Mouse (Mus musculus): Measurements from ENCODE around the gene Znrf3. TPM values are rescaled to one million over a fixed set of nuclear protein-coding genes. Genes with fewer than 3 reads are reported as not detected.

The Znrf3 gene
- polyA plus RNA-seq, 1 experiment from 2014 or later, result 3.5 TPM

- no peaks in the 10 kb centered on the region for H3K27me3 ChIP-seq (replicated peaks; ENCODE audit: control insufficient read depth, insufficient read depth, low read length)
- H3K27ac ChIP-seq (ENCODE audit: low read depth, low read length), result peak overlapping the region; percentile 62; the same call in 1 of the 2 replicates
- H3K36me3 ChIP-seq (ENCODE audit: control insufficient read depth, insufficient read depth), result no peaks in the 10 kb centered on the region
- no peaks in the 10 kb centered on the region for H3K9me3 ChIP-seq (ENCODE audit: control insufficient read depth)
- H3K4me3 ChIP-seq (ENCODE audit: low read depth, low read length), result peak overlapping the region; percentile 82
- peak overlapping the region; percentile 53 for H3K9ac ChIP-seq (ENCODE audit: low read depth, low read length)
- peak overlapping the region; percentile 99 for H3K4me2 ChIP-seq (replicated peaks; ENCODE audit: low read depth)
- no peak for TF ChIP-seq CTCF (IDR thresholded peaks at IDR 0.05; ENCODE audit: low read depth)
- WGBS, result 11% methylated on average over 11 of the region's 11 CpGs
- peak; percentile 12; the same call in 1 of the 2 replicates for ATAC-seq
- peaks cover 3% of the 10 kb centered on the region; the same call in 1 of the 2 replicates for H3K4me1 ChIP-seq (replicated peaks; ENCODE audit: control insufficient read depth, insufficient read depth, low read length)
These were observed 856 bp upstream of the Znrf3 start for GRCm38 (mm10) chr11:5445452-5445953.

GRCm38 (mm10) chr11:5444234-5444598 lies 431 bp downstream of the Znrf3 start:
- ATAC-seq, result peak; percentile 36
- under 1% methylated on average over 36 of the region's 57 CpGs for WGBS

GRCm38 (mm10) chr11:5443511-5444233 lies 975 bp downstream of the Znrf3 start:
- TF ChIP-seq CTCF (IDR thresholded peaks at IDR 0.05; ENCODE audit: low read depth), result no peak
- no peaks in the 10 kb centered on the region for H3K9me3 ChIP-seq (ENCODE audit: control insufficient read depth)
- H3K27me3 ChIP-seq (replicated peaks; ENCODE audit: control insufficient read depth, insufficient read depth, low read length), result no peaks in the 10 kb centered on the region
- ATAC-seq, result 0 out of 2 replicates have a peak, but pooled peaks have one; percentile 3
- peak overlapping the region; percentile 99 for H3K4me2 ChIP-seq (replicated peaks; ENCODE audit: low read depth)
- peak overlapping the region; percentile 74 for H3K9ac ChIP-seq (ENCODE audit: low read depth, low read length)
- H3K4me1 ChIP-seq (replicated peaks; ENCODE audit: control insufficient read depth, insufficient read depth, low read length), result peaks cover 3% of the 10 kb centered on the region; the same call in 1 of the 2 replicates
- H3K36me3 ChIP-seq (ENCODE audit: control insufficient read depth, insufficient read depth), result no peaks in the 10 kb centered on the region
- WGBS, result 1% methylated on average over 38 of the region's 38 CpGs
- H3K27ac ChIP-seq (ENCODE audit: low read depth, low read length), result peak overlapping the region; percentile 67
- peak overlapping the region; percentile 82 for H3K4me3 ChIP-seq (ENCODE audit: low read depth, low read length)

More at GRCm38 (mm10) chr11:5444234-5444598, 431 bp downstream of the Znrf3 start:
- H3K9ac ChIP-seq (ENCODE audit: low read depth, low read length), result peak overlapping the region; percentile 74
- TF ChIP-seq CTCF (IDR thresholded peaks at IDR 0.05; ENCODE audit: low read depth), result no peak
- no peaks in the 10 kb centered on the region for H3K9me3 ChIP-seq (ENCODE audit: control insufficient read depth)
- no peaks in the 10 kb centered on the region for H3K36me3 ChIP-seq (ENCODE audit: control insufficient read depth, insufficient read depth)
- peaks cover 3% of the 10 kb centered on the region; the same call in 1 of the 2 replicates for H3K4me1 ChIP-seq (replicated peaks; ENCODE audit: control insufficient read depth, insufficient read depth, low read length)
- peak overlapping the region; percentile 82 for H3K4me3 ChIP-seq (ENCODE audit: low read depth, low read length)
- H3K27me3 ChIP-seq (replicated peaks; ENCODE audit: control insufficient read depth, insufficient read depth, low read length), result no peaks in the 10 kb centered on the region
- H3K4me2 ChIP-seq (replicated peaks; ENCODE audit: low read depth), result peak overlapping the region; percentile 99
- peak overlapping the region; percentile 67 for H3K27ac ChIP-seq (ENCODE audit: low read depth, low read length)

- Histone ChIP-seq H3K9ac (ENCODE audit: low read depth, low read length) (no peak overlapping the region), H3K4me1 (replicated peaks; ENCODE audit: control insufficient read depth, insufficient read depth, low read length) (peaks cover 3% of the 10 kb centered on the region; the same call in 1 of the 2 replicates), H3K36me3 (ENCODE audit: control insufficient read depth, insufficient read depth) (no peaks in the 10 kb centered on the region), H3K27ac (ENCODE audit: low read depth, low read length) (no peak overlapping the region), H3K4me2 (replicated peaks; ENCODE audit: low read depth) (peak overlapping the region; percentile 99; the same call in 1 of the 2 replicates), H3K4me3 (ENCODE audit: low read depth, low read length) (no peak overlapping the region), H3K9me3 (ENCODE audit: control insufficient read depth) (no peaks in the 10 kb centered on the region), H3K27me3 (replicated peaks; ENCODE audit: control insufficient read depth, insufficient read depth, low read length) (no peaks in the 10 kb centered on the region)
- 28% methylated on average over 3 of the region's 3 CpGs for WGBS
- ATAC-seq, result no peak
- no peak for TF ChIP-seq CTCF (IDR thresholded peaks at IDR 0.05; ENCODE audit: low read depth)
These were observed 2.0 kb downstream of the Znrf3 start for GRCm38 (mm10) chr11:5442590-5443021.

GRCm38 (mm10) chr11:5437646-5438045 lies 7.0 kb downstream of the Znrf3 start:
- Histone ChIP-seq H3K27ac (ENCODE audit: low read depth, low read length) (no peak overlapping the region), H3K9ac (ENCODE audit: low read depth, low read length) (no peak overlapping the region)

GRCm38 (mm10) chr11:5436988-5437387 lies 7.7 kb downstream of the Znrf3 start:
- no peak for ATAC-seq
- H3K9me3 ChIP-seq (ENCODE audit: control insufficient read depth), result no peaks in the 10 kb centered on the region
- no peaks in the 10 kb centered on the region for H3K36me3 ChIP-seq (ENCODE audit: control insufficient read depth, insufficient read depth)
- no peak overlapping the region for H3K4me3 ChIP-seq (ENCODE audit: low read depth, low read length)
- no peak overlapping the region for H3K4me2 ChIP-seq (replicated peaks; ENCODE audit: low read depth)
- H3K27me3 ChIP-seq (replicated peaks; ENCODE audit: control insufficient read depth, insufficient read depth, low read length), result no peaks in the 10 kb centered on the region
- TF ChIP-seq CTCF (IDR thresholded peaks at IDR 0.05; ENCODE audit: low read depth), result no peak
- H3K4me1 ChIP-seq (replicated peaks; ENCODE audit: control insufficient read depth, insufficient read depth, low read length), result no peaks in the 10 kb centered on the region
- no peak overlapping the region for H3K9ac ChIP-seq (ENCODE audit: low read depth, low read length)
- no peak overlapping the region for H3K27ac ChIP-seq (ENCODE audit: low read depth, low read length)

More at GRCm38 (mm10) chr11:5437646-5438045, 7.0 kb downstream of the Znrf3 start:
- ATAC-seq, result no peak
- Histone ChIP-seq H3K4me1 (replicated peaks; ENCODE audit: control insufficient read depth, insufficient read depth, low read length) (no peaks in the 10 kb centered on the region), H3K9me3 (ENCODE audit: control insufficient read depth) (no peaks in the 10 kb centered on the region), H3K36me3 (ENCODE audit: control insufficient read depth, insufficient read depth) (no peaks in the 10 kb centered on the region), H3K4me2 (replicated peaks; ENCODE audit: low read depth) (no peak overlapping the region), H3K27me3 (replicated peaks; ENCODE audit: control insufficient read depth, insufficient read depth, low read length) (no peaks in the 10 kb centered on the region), H3K4me3 (ENCODE audit: low read depth, low read length) (no peak overlapping the region)
- 82% methylated on average over 2 of the region's 2 CpGs for WGBS
- TF ChIP-seq CTCF (IDR thresholded peaks at IDR 0.05; ENCODE audit: low read depth), result no peak

Measured in intestine, postnatal 0 days (tissue).